Mouse (Mus musculus): ENCODE measurements around the gene Flvcr2. TPM values are rescaled to one million over a fixed set of nuclear protein-coding genes. Genes with fewer than 3 reads are reported as not detected.

Flvcr2 gene
- total RNA-seq, 2 experiments from 2014 or later = not detected

DNA sequence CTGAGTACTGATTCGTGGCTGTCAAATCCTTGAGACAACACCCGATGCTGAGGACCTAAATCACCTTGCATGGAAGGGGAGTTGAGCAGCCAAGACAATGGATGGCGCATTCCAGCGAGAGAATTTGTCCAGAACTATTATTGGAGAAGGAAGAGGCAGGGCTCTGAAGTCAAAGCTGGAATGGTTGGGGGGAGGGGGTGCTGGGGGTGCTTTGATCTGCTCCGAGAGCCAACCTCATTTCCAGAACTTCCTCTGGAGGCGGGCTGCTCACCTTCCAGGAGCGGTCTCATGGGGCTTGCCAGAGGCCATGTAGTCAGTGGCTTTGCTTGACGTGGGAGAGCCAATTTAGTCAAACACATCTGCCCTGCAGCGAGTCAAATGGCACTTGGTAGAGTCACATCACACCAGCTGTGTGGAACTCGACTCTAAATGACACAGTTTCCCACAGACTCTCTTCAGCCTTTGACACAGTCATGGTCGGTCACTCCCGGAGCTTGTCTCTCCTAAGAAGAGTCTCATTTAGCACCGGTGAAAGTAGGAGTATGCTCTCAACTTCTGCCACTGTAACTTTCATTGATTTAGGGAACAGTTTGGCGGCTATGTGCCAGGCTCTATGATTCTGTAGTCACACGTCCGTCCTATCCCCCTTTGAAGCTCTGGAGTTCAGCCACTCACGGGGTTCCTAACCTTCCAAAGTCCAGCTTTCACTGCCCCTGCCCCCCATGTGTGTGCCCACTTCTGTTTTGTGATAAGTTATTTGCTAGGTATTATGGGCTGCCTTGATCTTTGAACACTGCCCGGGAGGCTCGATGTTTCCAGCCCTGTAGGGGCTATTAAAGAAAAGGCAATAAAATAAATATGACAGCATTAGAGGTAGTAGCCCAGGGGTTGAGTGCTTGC is 38.8 kb downstream of the Flvcr2 start:
- ATAC-seq (replicated peaks; ENCODE audit: poor library complexity) = no peak

DNA sequence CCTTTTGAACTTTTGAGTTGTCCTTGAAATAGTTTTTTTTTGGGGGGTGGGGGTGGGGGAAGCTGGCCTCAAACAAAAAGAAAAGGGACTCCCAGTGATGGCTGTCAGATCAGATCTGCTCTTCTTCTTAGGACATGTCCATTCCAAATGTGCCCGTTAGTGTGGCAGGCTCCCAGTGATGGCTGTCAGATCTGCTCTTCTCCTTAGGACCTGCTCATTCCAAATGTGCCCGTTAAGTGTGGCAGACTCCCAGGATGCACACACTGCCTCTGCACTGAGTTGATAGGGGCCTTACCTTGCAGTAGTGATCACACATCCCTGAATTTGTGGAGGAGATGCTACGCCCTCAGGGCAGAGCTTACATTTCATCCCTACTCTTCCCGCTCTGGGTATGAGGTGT is 45.8 kb downstream of the Flvcr2 start:
- ATAC-seq (replicated peaks; ENCODE audit: poor library complexity) = no peak

- ATAC-seq (replicated peaks; ENCODE audit: poor library complexity) = no peak
Measured at GRCm38 (mm10) chr12:85792821-85793346, 46.5 kb downstream of the Flvcr2 start.

GRCm38 (mm10) chr12:85794094-85794493 is 47.8 kb downstream of the Flvcr2 start:
- no peak for ATAC-seq (replicated peaks; ENCODE audit: poor library complexity)

GRCm38 (mm10) chr12:85795551-85795950 is 49.2 kb downstream of the Flvcr2 start:
- no peak for ATAC-seq (replicated peaks; ENCODE audit: poor library complexity)

GRCm38 (mm10) chr12:85800031-85800430 is 53.7 kb downstream of the Flvcr2 start:
- no peak for ATAC-seq (replicated peaks; ENCODE audit: poor library complexity)

- no peak for ATAC-seq (replicated peaks; ENCODE audit: poor library complexity)
Measured at GRCm38 (mm10) chr12:85809726-85810125, 63.4 kb downstream of the Flvcr2 start.

DNA sequence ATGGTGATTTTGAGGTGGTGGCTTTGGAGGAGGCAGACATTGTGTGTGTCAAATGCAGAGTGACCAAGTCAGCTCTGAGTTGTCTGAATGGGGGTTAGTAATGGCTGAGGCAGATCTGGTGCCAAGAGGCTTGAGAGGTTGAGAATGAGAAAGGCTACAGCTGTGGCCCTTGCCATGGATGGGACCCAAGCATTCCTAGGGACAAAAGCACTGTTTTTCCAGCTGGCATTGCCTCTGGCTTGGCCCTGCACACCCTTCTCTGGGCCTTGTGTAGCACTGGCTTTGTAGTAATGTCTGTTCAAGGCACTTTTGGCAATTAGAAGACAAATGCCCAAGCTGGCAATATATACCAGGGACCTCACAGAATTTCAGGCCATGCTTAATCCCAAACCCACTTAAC is 64.6 kb downstream of the Flvcr2 start:
- ATAC-seq (replicated peaks; ENCODE audit: poor library complexity) = no peak

GRCm38 (mm10) chr12:85811676-85812075 is 65.3 kb downstream of the Flvcr2 start:
- no peak for ATAC-seq (replicated peaks; ENCODE audit: poor library complexity)

DNA sequence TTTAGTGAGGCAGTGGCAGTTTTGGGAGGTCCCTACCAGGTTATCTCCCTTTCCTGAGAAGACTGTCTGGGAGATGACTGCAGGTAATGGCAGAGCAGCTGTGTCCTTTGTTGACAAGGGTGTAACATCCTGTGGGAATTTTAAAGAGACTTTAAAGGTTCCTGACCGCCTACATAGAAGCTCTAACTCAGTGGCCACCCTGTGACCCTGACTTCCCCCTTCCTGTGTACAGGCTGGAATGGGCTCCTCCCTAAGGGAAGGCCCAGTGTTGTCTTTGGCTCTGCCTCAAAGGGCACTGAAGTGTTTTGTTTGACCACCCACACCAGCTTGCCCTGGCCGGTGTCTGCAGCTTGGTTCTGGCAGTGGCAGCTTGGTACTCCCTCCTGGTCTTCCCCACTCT is 67.3 kb downstream of the Flvcr2 start:
- ATAC-seq (replicated peaks; ENCODE audit: poor library complexity) = no peak

DNA sequence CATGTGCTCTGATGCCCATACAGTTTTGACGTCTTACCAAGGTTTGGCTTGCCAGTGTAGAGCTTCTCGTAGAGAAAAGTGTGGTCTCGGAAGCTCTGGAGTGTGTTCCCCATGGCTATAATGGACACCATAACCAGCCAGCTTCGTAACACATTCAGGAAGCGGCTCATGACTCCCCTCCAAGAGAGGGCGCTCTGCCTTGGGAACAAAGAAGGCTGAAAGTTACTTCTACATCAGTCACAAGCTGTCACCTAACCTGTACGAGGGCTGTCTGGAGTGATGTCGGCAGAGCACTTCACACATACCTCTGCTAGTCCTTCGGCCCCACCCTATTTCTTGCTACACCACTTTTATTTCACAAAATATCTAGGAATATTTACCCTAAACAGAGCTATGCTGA is 75.7 kb downstream of the Flvcr2 start:
- ATAC-seq (replicated peaks; ENCODE audit: poor library complexity) = no peak

DNA sequence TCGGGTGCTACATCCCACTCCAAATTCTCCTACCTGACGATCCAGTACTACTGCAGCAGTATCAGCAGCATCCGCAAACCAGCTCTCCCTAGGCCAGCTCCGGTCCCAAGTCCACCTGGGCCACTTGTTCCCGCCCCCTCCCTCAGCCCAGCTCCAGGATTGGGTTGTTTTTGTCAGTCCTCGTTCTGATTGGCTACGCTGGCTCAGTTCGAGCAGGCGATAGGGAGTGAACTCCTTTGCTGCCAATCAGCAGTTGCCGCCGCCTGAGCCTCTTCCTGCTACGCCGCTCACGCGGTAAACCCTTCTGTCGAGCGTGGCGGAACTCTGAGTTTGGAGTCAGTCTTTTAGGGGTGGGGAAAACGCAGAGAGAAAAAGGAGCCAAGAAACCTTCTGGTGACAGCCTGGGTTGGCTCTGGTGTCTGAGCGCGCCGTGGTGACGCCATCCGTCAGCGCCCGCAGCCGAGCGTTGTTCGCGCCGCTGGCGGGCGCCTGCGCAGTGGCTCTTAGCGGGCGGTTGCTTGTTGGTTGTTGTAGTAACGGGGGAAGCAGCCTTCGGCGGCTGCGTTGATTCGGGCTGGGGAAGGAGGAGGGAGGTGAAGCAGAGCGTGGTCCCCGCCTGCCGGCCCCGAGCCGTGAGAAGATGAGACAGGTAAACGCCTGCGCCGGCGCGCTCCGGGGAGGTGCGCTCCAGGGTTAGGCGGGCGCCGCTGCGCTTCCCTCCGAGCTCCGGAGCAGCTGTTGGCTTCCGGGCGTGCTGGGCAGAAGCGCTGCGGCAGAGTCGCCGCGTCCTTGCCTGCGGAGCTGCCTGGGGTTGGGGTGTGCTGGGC is 78.3 kb downstream of the Flvcr2 start, which contains the start of the genes Erg28 and Ttll5:
Gene Erg28, minus strand, starts transcription at position 113 of the 827 bp plus-strand sequence.
Gene Ttll5, plus strand, starts transcription at position 222 of the 827 bp plus-strand sequence.
- ATAC-seq (replicated peaks; ENCODE audit: poor library complexity) = peak; percentile 95

DNA sequence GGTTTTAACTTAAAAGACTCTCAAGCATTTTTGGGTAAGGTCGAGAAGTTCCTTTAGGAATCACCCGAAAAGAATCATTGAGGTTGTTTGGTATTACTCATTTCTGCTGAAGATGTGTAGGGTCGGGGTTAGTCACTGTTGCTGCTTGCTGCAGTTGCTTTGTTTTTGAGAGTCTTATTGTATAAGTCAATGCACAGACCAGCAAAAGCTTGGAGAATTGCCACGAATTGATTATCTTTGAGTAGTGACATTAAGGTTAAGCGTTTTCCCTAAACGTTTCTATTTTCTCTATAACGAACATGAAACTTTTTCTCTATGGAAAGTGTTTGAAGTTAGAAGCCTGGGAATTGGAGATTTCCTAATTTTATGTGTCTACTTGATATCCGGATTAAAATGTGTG is 79.0 kb downstream of the Flvcr2 start:
- no peak for ATAC-seq (replicated peaks; ENCODE audit: poor library complexity)

GRCm38 (mm10) chr12:85825822-85826221 is 79.5 kb downstream of the Flvcr2 start:
- no peak for ATAC-seq (replicated peaks; ENCODE audit: poor library complexity)

DNA sequence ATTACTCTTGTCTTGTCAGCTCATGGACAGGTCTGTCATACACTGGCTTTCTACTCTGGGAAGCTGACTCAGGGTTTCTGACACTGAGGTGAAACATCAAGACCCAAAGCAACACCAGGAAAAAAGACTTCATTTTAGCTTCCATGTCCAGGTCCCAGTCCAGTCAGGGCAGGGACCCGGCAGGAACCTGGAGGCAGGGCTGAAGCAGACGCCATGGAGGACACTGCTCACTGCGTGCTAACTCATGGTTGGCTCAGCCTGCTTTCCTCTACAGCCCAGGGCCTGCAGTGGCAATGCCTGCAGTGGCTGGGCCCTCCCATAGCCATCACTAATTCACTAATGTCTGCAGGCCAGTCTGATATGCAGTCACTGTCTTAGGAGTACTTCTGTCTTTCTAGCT is 82.5 kb downstream of the Flvcr2 start:
- ATAC-seq (replicated peaks; ENCODE audit: poor library complexity) = no peak

DNA sequence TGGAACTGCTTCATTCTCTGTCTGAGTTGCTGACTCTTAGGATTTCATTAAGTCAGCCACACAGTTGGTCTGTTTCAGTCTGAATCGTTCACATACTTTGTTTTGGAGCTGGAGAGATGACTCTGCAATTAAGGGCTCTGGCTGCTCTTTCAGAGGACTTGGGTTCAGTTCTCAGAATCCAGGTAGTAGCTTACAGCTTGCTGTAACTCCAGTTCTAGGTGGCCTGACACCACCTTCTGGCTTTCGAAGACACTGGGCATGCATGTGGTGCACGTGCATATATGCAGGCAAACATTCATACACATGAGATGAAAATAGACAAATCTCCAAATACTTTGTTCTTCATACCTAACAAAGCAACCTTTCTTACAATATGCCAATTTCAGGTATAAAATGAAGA is 83.5 kb downstream of the Flvcr2 start:
- no peak for ATAC-seq (replicated peaks; ENCODE audit: poor library complexity)

GRCm38 (mm10) chr12:85830691-85831090 is 84.4 kb downstream of the Flvcr2 start:
- no peak for ATAC-seq (replicated peaks; ENCODE audit: poor library complexity)

DNA sequence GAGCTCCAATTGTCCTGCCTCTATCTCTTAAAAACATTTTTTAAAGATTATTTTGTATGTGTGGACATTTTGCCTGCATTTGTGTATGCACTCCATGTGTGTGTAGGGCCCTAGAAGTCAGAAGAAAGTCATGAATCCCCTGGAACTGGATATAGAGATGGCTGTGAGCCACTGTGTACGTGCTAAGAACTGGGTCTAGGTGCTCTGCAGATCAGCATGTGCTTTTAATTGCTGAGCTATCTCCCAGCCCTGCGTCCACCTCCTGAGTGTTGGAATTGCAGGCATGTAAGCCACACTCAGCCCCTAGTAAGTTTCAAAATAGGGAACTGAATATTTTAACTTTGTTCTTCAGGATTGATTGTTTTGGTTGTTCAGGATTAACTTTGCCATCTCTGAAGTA is 88.2 kb downstream of the Flvcr2 start:
- no peak for ATAC-seq (replicated peaks; ENCODE audit: poor library complexity)

- peak; percentile 58 for ATAC-seq (replicated peaks; ENCODE audit: poor library complexity)
Measured at GRCm38 (mm10) chr12:85837765-85838164, 91.4 kb downstream of the Flvcr2 start.

- ATAC-seq (replicated peaks; ENCODE audit: poor library complexity) = peak; percentile 55; the same call in 1 of the 2 replicates
Measured at GRCm38 (mm10) chr12:85839371-85840000, 93.1 kb downstream of the Flvcr2 start.
